Mouse (Mus musculus): Measurements from ENCODE around the gene Il2rb. TPM values are rescaled to one million over a fixed set of nuclear protein-coding genes. Genes with fewer than 3 reads are reported as not detected.

The Il2rb gene
- polyA plus RNA-seq, 1 experiment from 2014 or later: 1.5 TPM

GRCm38 (mm10) chr15:78521892-78522291 lies 26.8 kb upstream of the Il2rb start:
- CTCF ChIA-PET: no interaction called here
- H3K27me3 ChIP-seq: no peaks in the 10 kb centered on the region
- ATAC-seq: no peak
- DNase-seq (ENCODE audit: low read depth, low spot score): no peak
- in situ Hi-C loops (cut with MboI; ENCODE audit: low pct_unique_long_range_greater_than_20kb): no loop called here
- POLR2A ChIA-PET: no interaction called here
- no peak for TF ChIP-seq CTCF (IDR thresholded peaks at IDR 0.05)

- in situ Hi-C loops (cut with MboI; ENCODE audit: low pct_unique_long_range_greater_than_20kb): no loop called here
- no peak for TF ChIP-seq CTCF (IDR thresholded peaks at IDR 0.05)
- no peak for DNase-seq (ENCODE audit: low read depth, low spot score)
Observed at GRCm38 (mm10) chr15:78521331-78521730, 26.3 kb upstream of the Il2rb start.

GRCm38 (mm10) chr15:78520112-78520715 lies 25.1 kb upstream of the Il2rb start:
- POLR2A ChIA-PET: no interaction called here
- no peak for TF ChIP-seq CTCF (IDR thresholded peaks at IDR 0.05)

More at GRCm38 (mm10) chr15:78521331-78521730, 26.3 kb upstream of the Il2rb start:
- POLR2A ChIA-PET: no interaction called here
- H3K27me3 ChIP-seq: no peaks in the 10 kb centered on the region
- CTCF ChIA-PET: no interaction called here
- no peak for ATAC-seq

GRCm38 (mm10) chr15:78518221-78518620 lies 23.1 kb upstream of the Il2rb start:
- TF ChIP-seq CTCF (IDR thresholded peaks at IDR 0.05): no peak
- in situ Hi-C loops (cut with MboI; ENCODE audit: low pct_unique_long_range_greater_than_20kb): no loop called here
- DNase-seq (ENCODE audit: low read depth, low spot score): no peak
- no peak for ATAC-seq
- POLR2A ChIA-PET: no interaction called here
- H3K27me3 ChIP-seq: no peaks in the 10 kb centered on the region
- CTCF ChIA-PET: interaction anchor here (0.9 to 1.6 kb wide), 4 partner anchors 10 to 70 kb away, joined by 3 to 5 read pairs (median 3); no protein-coding TSS in a partner anchor

More at GRCm38 (mm10) chr15:78520112-78520715, 25.1 kb upstream of the Il2rb start:
- in situ Hi-C loops (cut with MboI; ENCODE audit: low pct_unique_long_range_greater_than_20kb): no loop called here
- ATAC-seq: no peak
- no peak for DNase-seq (ENCODE audit: low read depth, low spot score)
- CTCF ChIA-PET: no interaction called here
- H3K27me3 ChIP-seq: no peaks in the 10 kb centered on the region

- in situ Hi-C loops (cut with MboI; ENCODE audit: low pct_unique_long_range_greater_than_20kb): no loop called here
- no peaks in the 10 kb centered on the region for H3K27me3 ChIP-seq
- no peak for TF ChIP-seq CTCF (IDR thresholded peaks at IDR 0.05)
- DNase-seq (ENCODE audit: low read depth, low spot score): no peak
- CTCF ChIA-PET: interaction anchor here (1.2 to 1.4 kb wide), 2 partner anchors 17 to 68 kb away, joined by 3 to 6 read pairs; no protein-coding TSS in a partner anchor
- POLR2A ChIA-PET: interaction anchor here (0.6 kb wide), 1 partner anchor 692 kb away, joined by 3 read pairs; no protein-coding TSS in a partner anchor
- ATAC-seq: no peak
Observed at GRCm38 (mm10) chr15:78515759-78516158, 20.7 kb upstream of the Il2rb start.

- no peak for TF ChIP-seq CTCF (IDR thresholded peaks at IDR 0.05)
- CTCF ChIA-PET: interaction anchor here (1.1 to 1.6 kb wide), 7 partner anchors 9 to 67 kb away, joined by 3 to 11 read pairs (median 5); no protein-coding TSS in a partner anchor
- ATAC-seq: no peak
Observed at GRCm38 (mm10) chr15:78514393-78515146, 19.5 kb upstream of the Il2rb start.

GRCm38 (mm10) chr15:78513019-78513418 lies 17.9 kb upstream of the Il2rb start:
- no peak for DNase-seq (ENCODE audit: low read depth, low spot score)
- TF ChIP-seq CTCF (IDR thresholded peaks at IDR 0.05): no peak
- H3K27me3 ChIP-seq: no peaks in the 10 kb centered on the region
- POLR2A ChIA-PET: no interaction called here
- CTCF ChIA-PET: interaction anchor here (1.5 kb wide), 1 partner anchor 65 kb away, joined by 7 read pairs; no protein-coding TSS in a partner anchor
- in situ Hi-C loops (cut with MboI; ENCODE audit: low pct_unique_long_range_greater_than_20kb): no loop called here
- no peak for ATAC-seq

More at GRCm38 (mm10) chr15:78514393-78515146, 19.5 kb upstream of the Il2rb start:
- POLR2A ChIA-PET: no interaction called here
- no peaks in the 10 kb centered on the region for H3K27me3 ChIP-seq
- DNase-seq (ENCODE audit: low read depth, low spot score): no peak
- in situ Hi-C loops (cut with MboI; ENCODE audit: low pct_unique_long_range_greater_than_20kb): no loop called here

GRCm38 (mm10) chr15:78511951-78512350 lies 16.9 kb upstream of the Il2rb start:
- no peak for TF ChIP-seq CTCF (IDR thresholded peaks at IDR 0.05)
- in situ Hi-C loops (cut with MboI; ENCODE audit: low pct_unique_long_range_greater_than_20kb): no loop called here
- CTCF ChIA-PET: interaction anchor here (0.9 to 1.7 kb wide), 4 partner anchors 20 to 64 kb away, joined by 3 to 11 read pairs (median 4); no protein-coding TSS in a partner anchor
- no peaks in the 10 kb centered on the region for H3K27me3 ChIP-seq
- DNase-seq (ENCODE audit: low read depth, low spot score): no peak
- ATAC-seq: no peak
- POLR2A ChIA-PET: interaction anchor here (1.2 kb wide), 1 partner anchor 19 kb away, joined by 4 read pairs; the partner anchor contains the start of gene C1qtnf6

- no peak for ATAC-seq
- POLR2A ChIA-PET: interaction anchor here (1.2 to 1.3 kb wide), 2 partner anchors 12 to 20 kb away, joined by 4 read pairs; partner anchors contain the start of gene C1qtnf6
- no peak for DNase-seq (ENCODE audit: low read depth, low spot score)
- in situ Hi-C loops (cut with MboI; ENCODE audit: low pct_unique_long_range_greater_than_20kb): no loop called here
- CTCF ChIA-PET: interaction anchor here (1.1 to 1.7 kb wide), 2 partner anchors 22 to 63 kb away, joined by 3 to 11 read pairs; no protein-coding TSS in a partner anchor
- TF ChIP-seq CTCF (IDR thresholded peaks at IDR 0.05): no peak
- H3K27me3 ChIP-seq: no peaks in the 10 kb centered on the region
Observed at GRCm38 (mm10) chr15:78510736-78511135, 15.7 kb upstream of the Il2rb start.

- no peak for ATAC-seq
- no peak for TF ChIP-seq CTCF (IDR thresholded peaks at IDR 0.05)
- no peaks in the 10 kb centered on the region for H3K27me3 ChIP-seq
- ChIA-PET CTCF (no interaction called here), POLR2A (interaction anchor here (1.3 kb wide), 1 partner anchor 12 kb away, joined by 4 read pairs; no protein-coding TSS in a partner anchor)
- no peak for DNase-seq (ENCODE audit: low read depth, low spot score)
- in situ Hi-C loops (cut with MboI; ENCODE audit: low pct_unique_long_range_greater_than_20kb): no loop called here
Observed at GRCm38 (mm10) chr15:78510121-78510576, 15.1 kb upstream of the Il2rb start.

Data from Patski (cell line).